Mouse (Mus musculus) heart, postnatal 36 days (tissue): ENCODE measurements around the gene Fam111a. TPM values are rescaled to one million over a fixed set of nuclear protein-coding genes. Genes with fewer than 3 reads are reported as not detected.

Experiments
- DNase-seq, 2 experiments: peaks; one replicate each; pipeline ENCODE4 v3.0.0; 2021 to 2022
- intact Hi-C: fragments of 180-260 bp; cut with DNase I; formaldehyde crosslinking; loops from one replicate; pipeline ENCODE4 v1.15.1; 2025
- total RNA-seq, 2 experiments: library from RNA; stranded (reverse); gene quantifications; 2 replicates each; pipeline ENCODE4 v1.2.3; 2021

The Fam111a gene
- total RNA-seq, 2 experiments from 2014 or later: 5.9 to 6.9 TPM

GRCm38 (mm10) chr19:12550005-12550942 lies 4.7 kb downstream of the Fam111a start:
- no peak for DNase-seq
- intact Hi-C loops: no loop called here

- no peak for DNase-seq
- intact Hi-C loops: no loop called here
Measured at GRCm38 (mm10) chr19:12556293-12556692, 10.8 kb downstream of the Fam111a start.

DNA sequence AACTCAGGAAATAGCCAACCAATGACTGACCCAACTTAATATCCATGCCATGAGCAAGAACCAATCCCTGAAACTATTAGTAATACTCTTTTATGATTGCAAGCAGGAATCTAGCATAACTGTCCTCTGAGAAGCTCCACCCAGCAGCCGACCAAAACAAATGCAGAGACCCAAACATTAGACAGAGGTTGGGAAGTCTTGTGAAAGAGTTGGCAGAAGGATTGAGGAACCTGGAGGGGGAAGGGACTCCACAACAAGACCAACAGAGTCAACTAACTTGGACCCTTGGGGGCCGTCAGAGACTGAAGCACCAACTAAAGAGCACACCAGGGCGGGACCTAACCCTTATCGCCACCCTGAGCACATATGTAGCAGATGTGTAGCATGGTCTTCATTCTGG lies 12.7 kb downstream of the Fam111a start:
- no peak for DNase-seq
- intact Hi-C loops: no loop called here

DNA sequence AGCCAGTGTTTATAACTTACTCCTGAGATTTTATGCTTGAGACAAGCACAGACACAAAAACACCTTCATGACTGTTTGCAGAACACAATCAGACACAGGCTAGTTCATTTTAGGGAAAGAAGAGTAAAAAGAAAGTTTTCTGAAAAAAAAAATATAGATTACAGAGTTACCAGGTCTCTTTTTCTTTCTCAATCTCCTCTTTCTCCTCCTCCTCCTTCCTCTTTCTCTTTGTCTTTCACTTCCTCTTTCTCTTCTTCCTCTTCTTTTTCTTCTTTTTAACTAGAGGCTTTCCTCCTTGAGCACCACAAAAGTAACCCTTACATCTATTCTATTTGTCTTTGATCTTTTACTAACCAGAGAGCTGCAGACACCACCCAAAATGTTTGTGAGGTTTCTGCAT lies 18.7 kb downstream of the Fam111a start:
- intact Hi-C loops: no loop called here
- DNase-seq: no peak

DNA sequence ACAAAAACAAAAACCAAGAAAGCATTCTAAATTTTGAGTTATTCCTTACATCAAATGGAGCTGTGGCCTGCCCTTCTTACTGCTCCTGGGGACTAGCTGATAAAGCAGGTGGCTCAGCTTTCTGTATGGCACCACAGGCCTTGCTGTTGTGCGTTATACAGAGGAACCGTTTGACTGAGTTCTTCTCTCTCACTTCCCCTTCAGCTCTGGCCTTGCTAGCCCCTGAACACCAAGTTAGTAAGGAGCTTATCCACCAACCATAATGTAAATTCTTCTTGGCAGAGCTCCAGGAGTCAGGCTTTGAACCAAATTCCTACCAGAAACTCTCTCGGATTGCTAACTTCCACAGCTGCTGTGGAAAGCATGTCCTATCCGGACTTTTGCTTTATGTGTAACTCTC lies 21.5 kb downstream of the Fam111a start:
- intact Hi-C loops: no loop called here
- DNase-seq: no peak

DNA sequence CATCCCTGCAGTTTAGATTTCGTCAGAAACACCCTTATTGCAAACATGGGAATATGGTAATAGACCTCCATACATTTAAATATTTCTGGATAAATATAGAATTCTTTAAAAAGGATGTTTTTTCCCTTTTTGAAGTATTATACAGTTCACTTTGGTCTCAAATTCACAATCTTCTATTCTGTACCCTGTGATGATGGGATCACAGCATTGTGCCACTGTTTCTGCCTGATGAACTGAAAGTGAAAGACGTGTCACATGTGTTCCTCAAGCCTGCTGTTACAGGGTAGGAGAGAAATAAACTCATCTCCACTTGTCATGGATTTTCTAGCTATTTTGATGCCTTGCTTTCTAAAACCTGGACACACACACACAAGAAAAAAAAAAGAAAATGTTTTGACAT lies 25.3 kb downstream of the Fam111a start:
- intact Hi-C loops: no loop called here
- DNase-seq: no peak

DNA sequence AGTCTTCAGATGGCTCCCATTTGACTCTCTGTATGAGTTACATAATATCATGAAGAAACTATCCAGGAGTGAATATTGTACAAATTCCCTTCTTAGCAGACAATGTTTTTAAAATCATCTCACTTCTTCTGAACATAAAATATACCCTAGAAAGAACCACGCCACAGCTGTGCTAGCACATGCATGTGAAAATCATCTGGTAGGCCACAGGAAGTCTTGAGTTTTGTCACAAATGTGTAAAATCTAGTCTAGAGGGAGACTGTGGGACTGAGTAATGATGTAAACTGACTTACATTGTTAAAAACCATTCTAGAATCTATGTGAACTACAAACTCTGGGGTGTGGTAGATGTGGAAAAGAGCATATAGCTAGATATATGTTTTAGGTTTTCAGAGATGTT lies 26.1 kb downstream of the Fam111a start:
- no peak for DNase-seq
- intact Hi-C loops: no loop called here

- DNase-seq: no peak
- intact Hi-C loops: no loop called here
Measured at GRCm38 (mm10) chr19:12572614-12573265, 27.2 kb downstream of the Fam111a start.

- intact Hi-C loops: loop anchor here (2.0 kb wide), 1 partner anchor 15 kb away; no protein-coding TSS in a partner anchor
Measured at GRCm38 (mm10) chr19:12573266-12574011, 27.9 kb downstream of the Fam111a start.

DNA sequence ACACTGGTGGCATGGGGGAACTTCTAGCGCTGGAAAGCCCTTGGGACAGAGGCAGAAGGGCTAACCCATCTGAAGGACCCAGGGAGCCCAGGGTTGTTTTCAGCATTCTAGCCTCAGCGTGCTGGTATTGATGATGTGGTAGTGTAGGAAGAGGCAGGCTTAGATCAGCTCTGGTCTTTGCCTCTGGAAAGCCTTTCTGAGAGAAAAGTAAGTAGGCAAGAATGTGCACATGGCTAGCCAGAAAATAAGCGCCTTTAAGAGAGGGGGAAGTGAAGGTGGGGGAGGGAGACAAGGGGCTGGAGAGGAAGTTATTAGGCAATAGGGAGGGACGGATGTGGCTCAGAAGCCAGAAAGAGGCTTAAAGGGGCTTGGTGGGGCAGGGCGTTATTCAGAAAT lies 28.5 kb downstream of the Fam111a start:
- intact Hi-C loops: loop anchor here (2.0 kb wide), 1 partner anchor 15 kb away; no protein-coding TSS in a partner anchor

More at GRCm38 (mm10) chr19:12573266-12574011, 27.9 kb downstream of the Fam111a start:
- peak; percentile 90 to 91 for DNase-seq

GRCm38 (mm10) chr19:12575107-12575506 lies 29.6 kb downstream of the Fam111a start:
- intact Hi-C loops: loop anchor here (2.0 kb wide), 1 partner anchor 14 kb away; no protein-coding TSS in a partner anchor
- peak; percentile 27 to 42 for DNase-seq

More for the DNA sequence above, 28.5 kb downstream of the Fam111a start:
- DNase-seq: peak; percentile 43 to 48

DNA sequence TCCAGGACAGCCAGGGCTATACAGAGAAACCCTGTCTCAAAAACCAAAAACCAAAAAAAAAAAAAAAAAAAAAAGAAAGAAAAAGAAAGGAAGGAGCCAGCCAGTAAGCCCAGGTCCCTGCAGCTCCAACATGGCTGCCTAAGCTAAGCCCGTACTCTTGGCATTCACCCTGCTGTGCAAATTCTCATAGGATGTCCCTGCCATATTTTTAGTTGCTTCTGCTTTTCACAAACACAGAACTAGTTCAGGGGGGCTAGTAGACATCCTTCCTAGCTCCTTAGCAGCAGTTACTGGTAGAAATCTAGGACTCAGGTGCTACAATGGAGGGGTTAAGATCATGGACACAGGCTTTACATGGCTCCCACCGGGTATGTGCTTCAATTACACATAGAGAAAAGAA lies 30.0 kb downstream of the Fam111a start:
- intact Hi-C loops: loop anchor here (2.0 kb wide), 1 partner anchor 13 kb away; no protein-coding TSS in a partner anchor
- no peak for DNase-seq

DNA sequence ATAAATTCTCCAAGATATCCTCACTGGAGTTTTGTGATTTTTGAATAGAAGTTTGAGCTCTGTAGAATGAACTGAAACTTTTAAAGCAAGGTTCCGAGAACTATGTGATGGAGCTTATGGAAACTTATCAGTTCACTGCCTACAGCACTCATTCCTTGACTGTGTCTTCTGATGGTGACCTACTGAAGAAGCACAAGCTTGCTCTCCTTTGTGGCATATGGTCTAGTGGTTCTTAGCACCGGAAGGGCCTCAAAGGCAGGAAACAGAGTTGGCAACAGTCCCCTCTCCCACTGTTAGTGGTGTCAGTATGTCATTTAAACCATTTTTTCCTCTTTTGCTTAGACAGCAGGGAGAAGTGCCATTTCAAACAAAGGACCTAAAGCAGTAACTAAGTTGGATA lies 31.1 kb downstream of the Fam111a start:
- no peak for DNase-seq
- intact Hi-C loops: no loop called here

DNA sequence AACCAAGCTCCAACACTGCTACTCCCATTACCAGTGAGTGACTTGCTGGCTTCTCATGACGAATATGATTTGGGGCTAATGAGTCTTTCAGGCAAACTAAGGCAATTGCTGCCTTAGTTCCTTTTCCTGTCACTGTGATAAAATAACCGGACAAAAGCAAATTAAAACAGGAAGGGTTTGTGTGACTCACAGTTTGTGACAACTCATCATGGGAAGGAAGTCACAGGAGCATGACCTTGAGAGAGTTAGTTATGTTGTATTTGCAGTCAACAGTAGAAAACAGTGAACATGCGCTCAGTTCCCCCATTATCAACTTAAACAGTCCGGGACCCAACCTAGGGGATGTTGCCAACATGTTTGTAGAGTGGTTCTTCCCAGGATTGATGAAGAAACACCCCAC lies 39.8 kb downstream of the Fam111a start:
- intact Hi-C loops: no loop called here
- DNase-seq: no peak

GRCm38 (mm10) chr19:12591908-12592307 lies 46.4 kb downstream of the Fam111a start:
- intact Hi-C loops: loop anchor here (1.0 to 10.0 kb wide), 5 partner anchors 43 to 577 kb away; no protein-coding TSS in a partner anchor
- DNase-seq: peak; percentile 64 to 71

DNA sequence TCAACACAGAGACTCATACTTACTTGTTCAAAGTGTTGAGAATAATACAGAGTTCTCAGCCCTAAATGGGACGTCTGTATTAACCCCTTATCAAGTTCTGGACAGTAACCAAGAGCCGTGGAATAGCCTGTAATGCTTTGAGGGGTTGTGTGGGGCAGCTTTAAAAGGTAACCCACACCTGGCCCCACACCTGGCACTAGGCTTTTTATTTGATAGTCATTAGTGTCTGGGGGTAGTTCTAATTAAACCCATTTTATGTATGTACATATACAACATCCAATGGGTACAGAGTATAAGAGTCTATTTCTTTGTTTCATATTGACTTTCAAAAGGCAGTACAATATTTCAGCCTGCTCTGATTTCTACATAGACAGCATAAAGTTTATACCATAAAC lies 49.6 kb downstream of the Fam111a start:
- DNase-seq: no peak
- intact Hi-C loops: loop anchor here (5.0 to 10.0 kb wide), 2 partner anchors 202 to 580 kb away; partner anchors contain the start of genes Lpxn and Zfp91

DNA sequence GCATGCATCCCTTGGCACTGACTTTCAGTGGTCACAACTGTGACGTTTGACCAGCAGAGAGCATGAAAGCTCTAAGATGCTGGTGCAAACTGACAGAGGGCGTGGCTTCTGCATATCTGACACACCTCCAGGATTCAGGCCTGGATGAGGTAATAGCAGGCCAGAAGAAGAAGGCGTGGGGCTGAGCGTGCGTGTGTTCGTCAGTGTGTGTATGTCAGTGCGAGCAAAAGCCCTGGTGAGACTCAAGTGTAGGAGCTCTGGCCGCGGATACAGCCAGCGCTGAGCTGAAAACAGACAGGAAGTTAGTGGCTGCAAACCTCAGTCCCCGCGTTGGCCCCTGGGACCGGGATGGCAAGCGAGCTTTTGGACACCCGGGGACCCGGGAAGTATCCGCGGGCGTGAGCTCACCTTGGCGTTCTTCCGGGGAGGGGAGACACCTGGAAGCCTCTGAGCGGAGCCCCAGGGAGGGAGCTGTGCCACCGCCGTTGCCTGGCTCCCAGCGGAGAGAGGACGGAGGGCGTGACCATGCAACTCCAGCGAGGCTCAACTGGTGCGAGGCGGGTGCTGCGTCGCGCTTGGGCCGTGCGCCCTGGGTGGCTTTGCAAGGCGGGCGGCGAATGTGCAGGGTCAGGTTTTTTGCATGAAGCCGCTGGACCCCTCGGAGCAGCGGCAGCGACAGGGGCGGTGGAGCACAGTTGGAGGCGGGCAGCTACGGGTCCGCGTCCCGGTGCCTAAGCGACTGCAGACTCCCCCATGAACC lies 50.2 kb downstream of the Fam111a start:
- DNase-seq: peak; percentile 37 to 49
- intact Hi-C loops: loop anchor here (5.0 to 10.0 kb wide), 2 partner anchors 202 to 581 kb away; partner anchors contain the start of genes Lpxn and Zfp91

- intact Hi-C loops: loop anchor here (5.0 to 10.0 kb wide), 2 partner anchors 201 to 582 kb away; partner anchors contain the start of genes Lpxn and Zfp91
- no peak for DNase-seq
Measured at GRCm38 (mm10) chr19:12596290-12597072, 50.9 kb downstream of the Fam111a start.

DNA sequence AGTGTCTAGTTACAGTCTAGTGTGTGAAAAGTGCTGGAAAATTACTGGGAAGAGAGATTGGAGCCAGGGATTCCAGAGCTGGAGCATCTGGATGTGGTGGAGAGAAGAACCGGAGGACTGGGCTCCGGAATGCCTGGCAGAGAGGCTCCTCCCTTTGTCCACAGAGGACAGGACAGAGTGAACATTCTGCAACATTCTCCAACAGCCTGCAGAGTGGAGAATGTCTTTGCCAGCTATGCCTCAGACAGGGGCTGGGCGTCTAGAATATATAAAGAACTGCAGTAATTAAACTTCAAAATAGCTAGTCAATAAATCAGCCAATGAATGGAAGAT lies 51.5 kb downstream of the Fam111a start:
- intact Hi-C loops: loop anchor here (5.0 to 10.0 kb wide), 2 partner anchors 200 to 582 kb away; partner anchors contain the start of genes Lpxn and Zfp91
- no peak for DNase-seq
